Mouse (Mus musculus) c-Kit-negative CD71-positive TER-119-positive erythroid progenitor cells, embryonic 14.5 days (primary cell): ENCODE results near the gene Oca2.

ENCODE experiments used
- DNase-seq: peaks from one replicate; pipeline ENCODE4 v3.0.0-alpha.2; 2013; ENCODE audit warnings: low read depth, low spot score

Gene Oca2

GRCm38 (mm10) chr7:56239543-56239942 is at the start of gene Oca2:
TSS of gene Oca2 (plus strand) at chr7:56239760.
- no peak for DNase-seq

GRCm38 (mm10) chr7:56191041-56191440 is 48.5 kb upstream of the Oca2 start:
- DNase-seq = no peak

GRCm38 (mm10) chr7:56191661-56192060 is 47.9 kb upstream of the Oca2 start:
- no peak for DNase-seq

GRCm38 (mm10) chr7:56201483-56202218 is 37.9 kb upstream of the Oca2 start:
- no peak for DNase-seq

GRCm38 (mm10) chr7:56202843-56203242 is 36.7 kb upstream of the Oca2 start:
- DNase-seq = no peak

GRCm38 (mm10) chr7:56203286-56203685 is 36.3 kb upstream of the Oca2 start:
- no peak for DNase-seq

- no peak for DNase-seq
Measured at GRCm38 (mm10) chr7:56204877-56205276, 34.7 kb upstream of the Oca2 start.

- DNase-seq = no peak
Measured at GRCm38 (mm10) chr7:56220811-56221210, 18.7 kb upstream of the Oca2 start.

- DNase-seq = no peak
Measured at GRCm38 (mm10) chr7:56235794-56236423, 3.7 kb upstream of the Oca2 start.

GRCm38 (mm10) chr7:56236617-56237016 is 2.9 kb upstream of the Oca2 start:
- DNase-seq = no peak

- no peak for DNase-seq
Measured at GRCm38 (mm10) chr7:56254568-56254967, 15.0 kb downstream of the Oca2 start.

GRCm38 (mm10) chr7:56257875-56258441 is 18.4 kb downstream of the Oca2 start:
- no peak for DNase-seq

- no peak for DNase-seq
Measured at GRCm38 (mm10) chr7:56277506-56277905, 37.9 kb downstream of the Oca2 start.

- peak; percentile 11 for DNase-seq
Measured at GRCm38 (mm10) chr7:56291468-56292115, 52.0 kb downstream of the Oca2 start.

- no peak for DNase-seq
Measured at GRCm38 (mm10) chr7:56304408-56304807, 64.8 kb downstream of the Oca2 start.

GRCm38 (mm10) chr7:56314358-56314757 is 74.8 kb downstream of the Oca2 start:
- no peak for DNase-seq

GRCm38 (mm10) chr7:56315630-56316529 is 76.3 kb downstream of the Oca2 start:
- no peak for DNase-seq

GRCm38 (mm10) chr7:56327738-56328137 is 88.2 kb downstream of the Oca2 start:
- no peak for DNase-seq

- DNase-seq = no peak
Measured at GRCm38 (mm10) chr7:56348528-56348927, 109.0 kb downstream of the Oca2 start.

- DNase-seq = no peak
Measured at GRCm38 (mm10) chr7:56356658-56357342, 117.2 kb downstream of the Oca2 start.
